Mouse (Mus musculus): ENCODE results near the gene Arhgap28.

GRCm38 (mm10) chr17:67955876-67956690 lies 47.8 kb downstream of the Arhgap28 start:
- TF ChIP-seq CTCF (IDR thresholded peaks at IDR 0.05; ENCODE audit: borderline replicate concordance, insufficient read depth, low read depth, low read length) (no peak), POLR2A (IDR thresholded peaks at IDR 0.05; ENCODE audit: borderline replicate concordance, insufficient read depth, low read length) (no peak)

All from cerebellum, adult 2 months (tissue).